Mouse (Mus musculus) layer of hippocampus, adult 9-11 months (tissue): ENCODE data around the gene Ppan.

Experiments
- DNase-seq: peaks from one replicate; pipeline ENCODE4 v3.0.0; 2022

Ppan gene

GRCm38 (mm10) chr9:20879097-20879792 lies 8.7 kb upstream of the Ppan start, which contains the start of gene Angptl6:
Gene Angptl6, minus strand, starts transcription at chr9:20879727.
- DNase-seq = no peak

- DNase-seq = no peak
These were observed 1.4 kb upstream of the Ppan start for GRCm38 (mm10) chr9:20886563-20886962.

GRCm38 (mm10) chr9:20887191-20887590 lies 784 bp upstream of the Ppan start:
- no peak for DNase-seq

DNA sequence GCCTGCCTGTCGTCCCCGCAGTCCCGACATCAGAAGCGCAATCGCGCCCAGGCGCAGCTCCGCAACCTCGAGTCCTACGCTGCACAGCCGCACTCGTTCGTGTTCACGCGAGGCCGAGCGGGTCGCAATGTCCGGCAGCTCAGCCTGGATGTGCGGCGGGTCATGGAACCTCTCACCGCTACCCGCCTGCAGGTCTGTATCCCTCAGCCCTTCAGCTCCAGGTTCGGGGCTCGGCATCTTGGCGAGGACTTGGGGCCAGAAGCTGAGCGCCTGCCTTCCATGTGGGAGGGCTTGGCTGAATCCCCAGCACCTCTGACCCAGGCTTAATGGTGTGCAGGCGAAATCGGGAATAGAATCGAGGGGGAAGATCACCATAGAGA lies 401 bp downstream of the Ppan start:
- DNase-seq = no peak

- no peak for DNase-seq
These were observed 1.5 kb downstream of the Ppan start for GRCm38 (mm10) chr9:20889185-20890141.

GRCm38 (mm10) chr9:20890411-20890810 lies 2.4 kb downstream of the Ppan start:
- no peak for DNase-seq

DNA sequence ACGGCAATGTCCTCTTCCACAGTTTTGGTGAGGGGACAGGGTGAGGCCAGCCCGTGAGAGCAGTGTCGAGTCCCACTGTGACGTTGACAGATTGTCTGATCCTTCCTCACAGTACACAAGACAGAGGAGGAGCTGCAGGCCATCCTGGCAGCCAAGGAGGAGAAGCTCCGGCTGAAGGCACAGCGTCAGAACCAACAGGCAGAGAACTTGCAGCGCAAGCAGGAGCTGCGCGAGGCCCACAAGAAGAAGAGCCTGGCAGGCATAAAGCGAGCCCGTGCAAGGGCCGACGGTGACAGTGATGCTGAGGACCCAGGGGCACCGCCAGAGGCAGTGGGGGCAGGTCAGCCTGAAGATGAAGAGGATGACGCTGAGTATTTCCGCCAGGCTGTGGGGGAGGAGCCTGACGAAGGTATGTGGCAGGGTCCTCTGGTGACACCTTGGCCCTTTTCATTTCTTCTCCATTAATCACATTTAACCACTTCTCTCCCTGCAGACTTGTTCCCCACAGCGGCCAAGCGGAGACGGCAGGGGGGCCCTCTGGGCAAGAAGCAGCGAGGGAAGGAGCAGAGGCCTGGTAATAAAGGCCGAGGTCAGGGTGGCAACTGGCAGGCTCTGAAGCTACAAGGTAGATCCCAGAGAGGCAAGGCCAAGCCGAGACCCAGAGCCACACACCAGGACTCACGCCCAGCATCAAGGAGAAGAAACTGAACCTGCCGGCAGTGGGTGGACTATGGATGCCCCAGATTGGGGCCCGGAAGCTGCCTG lies 3.5 kb downstream of the Ppan start:
- DNase-seq = no peak

DNA sequence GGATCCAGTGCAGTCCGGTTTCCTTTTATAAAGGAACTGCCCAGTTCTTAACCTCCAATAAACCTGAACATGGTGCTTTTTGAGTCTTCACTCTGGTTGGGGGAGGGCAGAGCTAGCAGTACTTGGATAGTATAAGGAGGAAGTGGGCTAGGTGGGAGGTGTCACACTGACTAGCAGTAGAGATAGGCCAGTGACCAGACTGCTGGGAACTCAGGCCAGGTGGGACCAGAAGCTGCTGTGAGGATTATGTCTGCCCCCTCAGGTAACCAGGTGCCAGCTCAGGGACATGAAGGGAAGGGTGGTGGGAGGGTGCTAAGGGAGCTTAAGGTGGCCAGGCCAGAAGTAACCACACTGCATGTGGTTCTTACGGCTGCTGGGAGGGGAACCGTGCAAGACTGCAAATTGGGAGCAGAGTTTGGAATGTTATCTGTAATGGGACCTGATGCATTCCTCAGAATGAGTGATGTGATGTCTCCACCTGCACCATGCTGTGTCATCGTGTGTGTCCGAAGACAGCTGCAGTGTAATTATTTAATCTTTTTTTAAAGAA lies 4.2 kb downstream of the Ppan start:
- no peak for DNase-seq

DNA sequence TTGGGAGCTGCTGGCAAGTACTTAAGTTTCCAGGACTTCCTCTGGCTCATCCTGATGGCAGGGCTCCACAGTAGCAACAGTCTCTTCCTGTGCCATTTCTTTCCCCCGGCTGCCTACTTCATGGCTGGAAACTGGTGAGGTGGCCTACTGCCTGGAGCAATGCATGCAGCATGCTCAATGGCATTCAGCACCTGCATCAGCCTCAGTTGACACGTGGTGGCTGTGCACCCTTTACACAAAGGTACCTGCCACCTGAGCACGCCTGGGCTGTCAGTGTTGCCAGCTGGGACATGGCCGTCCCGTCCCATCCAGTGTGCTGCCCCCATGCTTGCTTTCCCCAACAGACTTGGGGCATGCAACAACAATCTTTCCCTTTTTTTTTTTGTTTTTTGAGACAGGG lies 5.1 kb downstream of the Ppan start:
- DNase-seq = no peak

DNA sequence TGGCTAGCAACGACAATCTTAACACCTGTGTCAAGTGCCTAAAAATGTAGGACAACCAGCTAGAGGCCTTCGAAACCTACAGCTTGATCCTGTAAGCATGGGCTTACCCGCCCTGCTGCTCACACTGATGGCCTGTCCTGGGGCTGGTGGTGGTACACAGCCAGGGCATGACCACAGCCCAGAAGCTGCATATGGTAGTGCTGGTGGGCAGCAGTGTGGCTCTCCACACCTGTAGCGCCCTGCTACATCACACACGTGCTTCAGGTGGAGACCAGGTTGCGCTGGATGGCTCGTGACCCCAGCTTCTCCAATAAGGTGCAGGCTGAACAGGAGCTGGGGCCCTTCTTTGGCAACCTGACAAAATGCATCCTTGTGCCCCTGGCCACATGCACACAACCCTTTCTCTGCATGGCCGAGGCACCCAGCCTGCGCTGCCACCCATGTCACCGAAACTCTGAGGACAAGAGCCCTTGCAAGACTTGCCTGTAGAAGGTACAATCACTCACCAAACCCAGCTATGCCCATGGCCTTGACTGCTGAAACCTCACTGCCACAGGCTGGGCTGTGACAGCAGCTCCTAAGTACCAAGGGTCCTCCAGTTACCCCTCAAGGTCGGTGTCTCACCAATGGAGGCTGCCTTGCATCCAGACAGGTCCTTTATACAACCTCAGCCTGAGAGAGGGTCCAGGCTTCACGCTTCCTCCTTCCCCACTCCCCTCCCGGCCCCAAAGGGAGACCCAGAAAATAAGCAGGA lies 5.8 kb downstream of the Ppan start:
- no peak for DNase-seq

DNA sequence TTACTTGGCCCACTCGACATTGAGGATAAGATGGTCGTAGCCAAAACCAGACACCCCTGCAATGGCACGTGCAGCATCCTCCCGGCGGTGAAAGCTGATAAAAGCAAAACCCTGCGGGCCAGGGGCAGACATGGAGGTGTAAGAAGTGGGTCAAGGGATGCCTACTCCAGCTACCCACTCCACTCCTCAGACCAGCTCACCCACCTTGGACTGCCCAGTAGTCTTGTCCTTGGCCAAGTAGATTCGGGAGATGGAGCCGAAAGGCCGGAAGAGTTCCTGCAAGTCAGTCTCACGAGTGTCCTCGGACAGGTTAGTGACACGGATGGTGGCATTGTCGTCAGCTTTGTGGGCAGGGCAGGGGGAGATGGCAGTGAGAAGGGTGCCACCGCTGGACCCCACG lies 6.7 kb downstream of the Ppan start:
- no peak for DNase-seq

DNA sequence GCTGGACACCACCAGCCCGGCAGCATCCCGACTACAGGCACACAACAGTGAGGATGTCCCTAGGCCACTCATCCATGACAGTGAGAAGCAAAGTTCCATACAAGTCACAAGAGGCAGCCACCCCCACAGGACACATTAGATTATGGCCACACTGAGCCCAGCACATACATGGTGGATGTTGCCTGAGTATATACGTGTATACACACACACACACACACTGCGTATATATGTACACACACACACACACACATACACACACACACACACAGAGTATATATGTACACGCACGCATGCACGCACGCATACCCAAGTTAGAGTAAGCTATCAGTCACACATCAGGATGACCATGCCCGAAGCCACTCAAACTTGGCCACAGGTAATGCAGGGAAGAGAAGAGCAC lies 7.4 kb downstream of the Ppan start:
- no peak for DNase-seq

- DNase-seq = no peak
These were observed 9.9 kb downstream of the Ppan start for GRCm38 (mm10) chr9:20897736-20898510.

DNA sequence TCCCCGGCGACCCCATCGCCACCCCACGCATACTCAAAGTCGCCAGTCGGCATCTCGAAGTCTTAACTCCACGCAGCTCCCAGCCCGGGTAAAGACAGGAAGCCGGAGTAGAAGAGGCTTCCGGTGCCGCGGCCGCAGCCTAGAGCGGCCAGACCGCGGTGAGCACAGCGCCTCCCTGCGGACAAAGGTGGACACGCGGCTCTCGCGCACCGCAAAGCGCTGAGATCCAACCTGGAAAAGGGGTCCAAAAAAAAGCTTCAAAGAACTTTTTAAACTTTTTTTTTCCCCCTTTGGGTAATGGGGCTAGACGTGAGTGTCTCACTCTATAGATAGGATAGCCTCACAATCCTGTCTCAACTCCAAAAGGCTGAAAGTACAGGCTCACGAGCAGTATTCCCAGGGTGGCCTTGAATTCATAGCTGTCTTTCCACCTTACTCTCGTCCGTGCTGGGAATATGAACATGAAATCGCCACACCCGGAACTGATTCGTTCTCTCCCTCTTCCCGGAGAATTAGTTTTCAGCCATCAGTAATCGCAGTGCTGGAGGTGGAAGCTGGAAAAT lies 10.6 kb downstream of the Ppan start, which contains the start of gene Eif3g:
Eif3g (minus strand) TSS at position 113 of the 563 bp plus-strand sequence.
- peak; percentile 82 for DNase-seq

- no peak for DNase-seq
These were observed 13.6 kb downstream of the Ppan start for GRCm38 (mm10) chr9:20901466-20902173.

- no peak for DNase-seq
These were observed 14.2 kb downstream of the Ppan start for GRCm38 (mm10) chr9:20902174-20902491.

- DNase-seq = peak; percentile 60
These were observed 22.0 kb downstream of the Ppan start for GRCm38 (mm10) chr9:20909948-20910347.

GRCm38 (mm10) chr9:20916160-20916559 lies 28.2 kb downstream of the Ppan start:
- no peak for DNase-seq

DNA sequence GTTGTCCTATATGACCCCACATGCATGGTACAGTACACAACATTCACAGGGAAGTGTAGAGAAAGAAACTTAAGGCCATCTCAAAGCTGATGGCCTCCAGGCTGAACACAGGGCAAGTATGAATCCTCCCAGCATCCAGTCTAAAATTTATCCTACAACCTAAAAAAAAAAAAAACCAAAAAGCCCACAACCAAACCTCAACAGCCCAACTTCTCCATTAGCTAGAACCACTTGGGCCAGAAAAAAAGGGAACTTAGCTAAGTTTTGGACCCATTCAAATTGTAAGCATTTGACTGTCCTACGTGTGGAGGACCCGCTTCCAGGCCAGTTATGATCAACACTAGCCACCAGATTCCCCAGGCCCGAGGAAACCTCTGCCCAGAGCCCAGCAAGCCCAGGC lies 35.3 kb downstream of the Ppan start:
- DNase-seq = no peak
